Mouse (Mus musculus) lung, adult 2 months (tissue): ENCODE results near the gene 4933407L21Rik.

ENCODE experiments used
- CTCF ChIP-seq: fragments of 200-500 bp; IDR thresholded peaks from 2 replicates; pipeline ENCODE4 v1.5.1; 2011; ENCODE audit warnings: mild to moderate bottlenecking, low read length, control low read depth; ENCODE audit not compliant: insufficient read depth
- POLR2A ChIP-seq: fragments of 200-500 bp; IDR thresholded peaks from 2 replicates; pipeline ENCODE4 v1.6.1; 2011; ENCODE audit warnings: low read depth, mild to moderate bottlenecking, control low read depth, low read length, borderline replicate concordance; ENCODE audit errors: extremely low read depth

DNA sequence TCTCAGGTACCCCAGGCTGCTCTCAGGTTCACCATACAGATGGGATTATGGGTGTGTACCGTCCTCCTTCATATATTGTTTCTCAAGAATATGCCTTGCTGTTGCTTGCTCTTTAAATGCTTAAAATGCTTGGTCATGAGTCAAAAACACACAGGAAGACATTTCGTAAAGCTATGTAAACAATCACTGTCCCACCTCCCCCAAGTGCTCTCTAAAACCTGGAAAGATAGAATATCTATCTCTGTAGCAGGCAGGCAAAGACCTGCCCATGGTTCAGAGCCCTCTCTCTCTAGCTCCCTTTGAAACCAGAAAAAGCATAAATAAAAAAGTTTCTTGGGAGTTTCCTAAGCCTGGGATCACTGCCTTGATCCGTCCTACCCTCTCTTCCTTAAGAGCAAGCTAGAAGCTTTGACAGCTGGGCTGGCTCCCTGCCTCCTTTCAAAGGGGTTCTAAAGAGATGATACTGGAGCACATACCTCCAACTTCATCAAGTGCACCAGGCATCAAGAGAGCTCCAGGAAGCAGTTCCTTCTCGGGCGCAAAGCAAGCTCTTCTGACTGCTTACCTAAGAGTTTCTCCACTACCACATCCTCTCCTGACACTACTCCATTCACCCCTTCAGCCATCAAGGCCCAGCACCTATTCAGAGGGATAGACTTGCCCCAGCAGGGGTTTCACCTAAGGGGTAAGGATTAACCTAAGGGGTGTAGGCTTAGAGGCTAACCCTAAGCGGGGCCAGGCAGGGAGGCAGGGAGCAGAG is 31.0 kb downstream of the 4933407L21Rik start:
- TF ChIP-seq CTCF (no peak), POLR2A (no peak)
